In genomic region chr10:61451463-61451930, GRCm38 (mm10) we compare ENCODE assay signal across 8 mouse cellular contexts. TPM values are rescaled to one million over a fixed set of nuclear protein-coding genes. Genes with fewer than 3 reads are reported as not detected.
A peak's percentile ranks its signal among the peaks of the same experiment; 100 is the strongest.
DNase-seq lines count a peak whose midpoint lies in the region; ATAC-seq lines count a peak whose summit lies in the region.

No protein-coding gene starts in this region.

- intact Hi-C loops in left cerebral cortex, postnatal 4 days (cut with DNase I): no loop called here

- peak overlapping the region; percentile 82 for H3K4me2 ChIP-seq in hindbrain, embryonic 13.5 days
- peak overlapping the region; percentile 88 for H3K4me2 ChIP-seq in midbrain, embryonic 16.5 days (ENCODE audit: low read length)

- DNase-seq in B cell, adult 2 months: peak; percentile 60 to 64
- DNase-seq in MN1 (ENCODE audit: low spot score) (peak; percentile 42), liver (peak; percentile 69)
- peak; percentile 80 for DNase-seq in thymus, postnatal 0 days (ENCODE audit: low spot score)
- DNase-seq in left cerebral cortex, postnatal 4 days: no peak

- peak; percentile 57 for ATAC-seq in erythroid progenitor cell, adult 5-6 weeks (replicated peaks; ENCODE audit: low FRiP score, poor library complexity, severe bottlenecking)
- no peak for ATAC-seq in hindbrain, embryonic 13.5 days (ENCODE audit: low FRiP score)
- no peak for ATAC-seq in midbrain, embryonic 16.5 days

- peak overlapping the region; percentile 83 for H3K4me3 ChIP-seq in hindbrain, embryonic 13.5 days
- peak overlapping the region; percentile 99 for H3K4me3 ChIP-seq in midbrain, embryonic 16.5 days (ENCODE audit: low read depth, low read length)

- peak overlapping the region; percentile 90 for H3K9ac ChIP-seq in hindbrain, embryonic 13.5 days
- peak overlapping the region; percentile 97 for H3K9ac ChIP-seq in midbrain, embryonic 16.5 days (ENCODE audit: low read depth, low read length)

- H3K27ac ChIP-seq in hindbrain, embryonic 13.5 days: peak overlapping the region; percentile 86
- H3K27ac ChIP-seq in midbrain, embryonic 16.5 days (ENCODE audit: low read length): peak overlapping the region; percentile 85; the same call in 1 of the 2 replicates

- no peaks in the 10 kb centered on the region for H3K36me3 ChIP-seq in hindbrain, embryonic 13.5 days
- no peaks in the 10 kb centered on the region for H3K36me3 ChIP-seq in midbrain, embryonic 16.5 days (ENCODE audit: control insufficient read depth, insufficient read depth, low read length)

- WGBS in hindbrain, embryonic 13.5 days: 8% methylated on average over 8 of the region's 8 CpGs
- WGBS in midbrain, embryonic 16.5 days: 4% methylated on average over 8 of the region's 8 CpGs

- H3K4me1 ChIP-seq in hindbrain, embryonic 13.5 days (replicated peaks): peaks cover 51% of the 10 kb centered on the region
- H3K4me1 ChIP-seq in midbrain, embryonic 16.5 days (ENCODE audit: control insufficient read depth, insufficient read depth, low read length): peaks cover 38% of the 10 kb centered on the region

- no peaks in the 10 kb centered on the region for H3K9me3 ChIP-seq in hindbrain, embryonic 13.5 days
- no peaks in the 10 kb centered on the region for H3K9me3 ChIP-seq in midbrain, embryonic 16.5 days (replicated peaks; ENCODE audit: control insufficient read depth, low read length, poor library complexity, severe bottlenecking)

- no peaks in the 10 kb centered on the region for H3K27me3 ChIP-seq in hindbrain, embryonic 13.5 days
- no peaks in the 10 kb centered on the region for H3K27me3 ChIP-seq in midbrain, embryonic 16.5 days (ENCODE audit: control insufficient read depth, insufficient read depth, low read depth, low read length)

RNA-seq across cellular contexts. Expression of gene Eif4ebp2, which starts 1.0 kb away (rescaled TPM):
- 69.2 and 88.4 TPM in 2 replicates for total RNA-seq in erythroid progenitor cell, adult 5-6 weeks (2015; ENCODE audit: low replicate concordance)
- total RNA-seq in erythroid progenitor cell, adult 5-6 weeks (2017; ENCODE audit: low replicate concordance): 9.1 and 9.5 TPM in 2 replicates
- polyA plus RNA-seq in hindbrain, embryonic 13.5 days (2015; fragmentation: Nextera tagmentation; extraction: Ambion mirVana): 66.3 and 66.4 TPM in 2 replicates
- polyA plus RNA-seq in midbrain, embryonic 16.5 days (2015; fragmentation: Nextera tagmentation; extraction: Ambion mirVana): 36.9 and 49.2 TPM in 2 replicates
- 83.7 and 91.5 TPM in 2 replicates for polyA plus RNA-seq in thymus, postnatal 0 days (2015; fragmentation: Nextera tagmentation; extraction: Ambion mirVana)
- 10 to 100 TPM; 68.6 to 71.7 TPM for total RNA-seq in left cerebral cortex, postnatal 4 days (2021)

RNA-seq across cellular contexts. Expression of gene Lrrc20, which starts 24.1 kb away (rescaled TPM):
- 2.2 and 5.4 TPM in 2 replicates for total RNA-seq in erythroid progenitor cell, adult 5-6 weeks (2015; ENCODE audit: low replicate concordance)
- total RNA-seq in erythroid progenitor cell, adult 5-6 weeks (2017; ENCODE audit: low replicate concordance): 2.5 and 2.6 TPM in 2 replicates
- 15.3 and 16.1 TPM in 2 replicates for polyA plus RNA-seq in hindbrain, embryonic 13.5 days (2015; fragmentation: Nextera tagmentation; extraction: Ambion mirVana)
- 14.6 and 15.7 TPM in 2 replicates for polyA plus RNA-seq in midbrain, embryonic 16.5 days (2015; fragmentation: Nextera tagmentation; extraction: Ambion mirVana)
- 3.5 and 4.5 TPM in 2 replicates for polyA plus RNA-seq in thymus, postnatal 0 days (2015; fragmentation: Nextera tagmentation; extraction: Ambion mirVana)
- total RNA-seq in left cerebral cortex, postnatal 4 days (2021): 10 to 100 TPM; 20.0 to 22.1 TPM

RNA-seq across cellular contexts. Expression of gene Nodal, which starts 33.7 kb away (rescaled TPM):
- not detected in 2 replicates for total RNA-seq in erythroid progenitor cell, adult 5-6 weeks (2015; ENCODE audit: low replicate concordance)
- total RNA-seq in erythroid progenitor cell, adult 5-6 weeks (2017; ENCODE audit: low replicate concordance): not detected in 2 replicates
- 0.09 TPM in 1 of 2 replicates, not detected in the other for polyA plus RNA-seq in hindbrain, embryonic 13.5 days (2015; fragmentation: Nextera tagmentation; extraction: Ambion mirVana)
- 0.30 and 0.48 TPM in 2 replicates for polyA plus RNA-seq in midbrain, embryonic 16.5 days (2015; fragmentation: Nextera tagmentation; extraction: Ambion mirVana)
- polyA plus RNA-seq in thymus, postnatal 0 days (2015; fragmentation: Nextera tagmentation; extraction: Ambion mirVana): 0.08 TPM in 2 replicates
- under 1 TPM in 1 of 2 experiments, not detected in 1; 0.18 TPM for total RNA-seq in left cerebral cortex, postnatal 4 days (2021)
